Mouse (Mus musculus) intestine, embryonic 15.5 days (tissue): ENCODE measurements around the gene BC024978. TPM values are rescaled to one million over a fixed set of nuclear protein-coding genes. Genes with fewer than 3 reads are reported as not detected.

Experiments
- ATAC-seq: fragments of 200-750 bp; cut with Nextera tagmentation; 2 replicates; pipeline ENCODE4 v1.8.0; 2017; ENCODE audit warnings: moderate TSS enrichment, moderate library complexity
- H3K27ac ChIP-seq: fragments of 300-500 bp; sonication (generic); 2 replicates; pipeline ENCODE4 v1.5.1; 2015; ENCODE audit warnings: mild to moderate bottlenecking, inconsistent platforms
- H3K27me3 ChIP-seq: fragments of 300-500 bp; sonication (generic); replicated peaks from 2 replicates; pipeline ENCODE4 v1.6.1; 2015; ENCODE audit warnings: inconsistent platforms
- H3K36me3 ChIP-seq: fragments of 300-500 bp; sonication (generic); 2 replicates; pipeline ENCODE4 v1.6.1; 2015; ENCODE audit warnings: inconsistent platforms
- H3K4me1 ChIP-seq: fragments of 300-500 bp; sonication (generic); replicated peaks from 2 replicates; pipeline ENCODE4 v1.6.1; 2015; ENCODE audit warnings: inconsistent platforms
- H3K4me2 ChIP-seq: fragments of 300-500 bp; sonication (generic); replicated peaks from 2 replicates; pipeline ENCODE4 v1.6.1; 2015; ENCODE audit warnings: mild to moderate bottlenecking, inconsistent platforms
- H3K4me3 ChIP-seq: fragments of 300-500 bp; sonication (generic); replicated peaks from 2 replicates; pipeline ENCODE4 v1.5.1; 2015; ENCODE audit warnings: inconsistent platforms
- H3K9ac ChIP-seq: fragments of 300-500 bp; sonication (generic); 2 replicates; pipeline ENCODE4 v1.6.1; 2015; ENCODE audit warnings: inconsistent platforms
- H3K9me3 ChIP-seq: fragments of 300-500 bp; sonication (generic); 2 replicates; pipeline ENCODE4 v1.6.1; 2016; ENCODE audit warnings: inconsistent platforms
- WGBS: fragments of 180-500 bp; shearing (Covaris S2); methylation state at CpG from one replicate; pipeline ENCODE4 v1.1.7; 2015; 5-methylcytosine and 5-hydroxymethylcytosine counted together
- microRNA counts: library from miRNA; unstranded; fragments of <30 nt; microRNA quantifications from one replicate; lab custom pipeline; 2016
- polyA plus RNA-seq: library from polyadenylated mRNA; unstranded; fragments of >200 nt; fragmentation: Nextera tagmentation; extraction: Ambion mirVana; gene quantifications from 2 replicates; pipeline ENCODE4 v1.2.1, GENCODE M21; 2015

BC024978 gene
- polyA plus RNA-seq, 1 experiment from 2014 or later: 3.0 TPM

- H3K9ac ChIP-seq: no peak overlapping the region
- ATAC-seq: no peak
- no peaks in the 10 kb centered on the region; the same call in 1 of the 2 replicates for H3K36me3 ChIP-seq
- H3K4me3 ChIP-seq: peak overlapping the region; percentile 79
- peak overlapping the region; percentile 71 for H3K27ac ChIP-seq
- no peaks in the 10 kb centered on the region for H3K9me3 ChIP-seq
- WGBS: 37% methylated on average over 27 of the region's 27 CpGs
- no peaks in the 10 kb centered on the region for H3K27me3 ChIP-seq
- peaks cover 33% of the 10 kb centered on the region for H3K4me1 ChIP-seq
- peak overlapping the region; percentile 91 for H3K4me2 ChIP-seq
Measured at GRCm38 (mm10) chr7:27257046-27257851, 61.7 kb downstream of the BC024978 start.

- Histone ChIP-seq H3K9ac (peak overlapping the region; percentile 48), H3K4me3 (peak overlapping the region; percentile 79), H3K36me3 (peaks cover under 1% of the 10 kb centered on the region; the same call in 1 of the 2 replicates), H3K27ac (peak overlapping the region; percentile 71; the same call in 1 of the 2 replicates), H3K27me3 (no peaks in the 10 kb centered on the region), H3K4me2 (peak overlapping the region; percentile 91), H3K9me3 (no peaks in the 10 kb centered on the region), H3K4me1 (peaks cover 33% of the 10 kb centered on the region)
- ATAC-seq: no peak
- 10% methylated on average over 6 of the region's 6 CpGs for WGBS
Measured at GRCm38 (mm10) chr7:27257852-27258204, 62.2 kb downstream of the BC024978 start.

GRCm38 (mm10) chr7:27258205-27258899 lies 62.8 kb downstream of the BC024978 start, which contains the start of gene Numbl:
Gene Numbl (plus strand): TSS chr7:27258433.
- H3K36me3 ChIP-seq: peaks cover 4% of the 10 kb centered on the region; the same call in 1 of the 2 replicates
- under 1% methylated on average over 40 of the region's 47 CpGs for WGBS
- peak within 1 kb of the TSS; percentile 79 for H3K4me3 ChIP-seq
- H3K27ac ChIP-seq: peak within 1 kb of the TSS; percentile 81
- H3K4me1 ChIP-seq: peaks cover 33% of the 10 kb centered on the region
- no peaks in the 10 kb centered on the region for H3K27me3 ChIP-seq
- H3K9ac ChIP-seq: peak within 1 kb of the TSS; percentile 80
- no peaks in the 10 kb centered on the region for H3K9me3 ChIP-seq
- peak; percentile 93 for ATAC-seq
- peak within 1 kb of the TSS; percentile 91 for H3K4me2 ChIP-seq

DNA sequence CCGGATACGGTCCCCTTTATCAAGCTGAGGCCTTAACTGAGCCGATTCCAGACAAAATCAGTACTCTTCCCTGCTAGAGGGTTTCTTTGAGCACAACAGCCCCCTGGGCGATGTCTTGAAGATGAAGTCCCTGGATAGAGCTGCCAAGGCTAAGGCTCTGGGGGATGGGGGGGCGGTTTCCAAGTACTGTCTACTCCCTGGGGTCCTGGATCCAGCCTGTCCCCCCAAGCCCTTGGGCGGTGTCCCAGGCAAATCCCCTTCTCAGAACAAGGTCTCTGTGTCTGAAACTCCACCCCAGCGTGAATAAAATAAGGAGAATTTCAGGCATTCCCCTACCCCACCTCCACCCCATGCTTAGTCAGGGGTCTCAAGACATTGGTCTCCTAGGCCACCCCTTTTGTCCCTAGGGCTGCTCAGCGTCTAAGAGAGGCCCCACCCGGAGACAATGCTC lies 63.7 kb downstream of the BC024978 start:
- no peaks in the 10 kb centered on the region for H3K9me3 ChIP-seq
- H3K9ac ChIP-seq: peak overlapping the region; percentile 80
- peak overlapping the region; percentile 81 for H3K27ac ChIP-seq
- H3K36me3 ChIP-seq: peaks cover 4% of the 10 kb centered on the region; the same call in 1 of the 2 replicates
- H3K27me3 ChIP-seq: no peaks in the 10 kb centered on the region
- peak overlapping the region; percentile 91 for H3K4me2 ChIP-seq
- 8% methylated on average over 9 of the region's 9 CpGs for WGBS
- H3K4me1 ChIP-seq: peaks cover 33% of the 10 kb centered on the region
- no peak for ATAC-seq
- peak overlapping the region; percentile 79 for H3K4me3 ChIP-seq

GRCm38 (mm10) chr7:27259771-27260170 lies 64.2 kb downstream of the BC024978 start:
- Histone ChIP-seq H3K27me3 (no peaks in the 10 kb centered on the region), H3K9ac (peak overlapping the region; percentile 80), H3K36me3 (peaks cover 5% of the 10 kb centered on the region), H3K9me3 (no peaks in the 10 kb centered on the region), H3K4me3 (peak overlapping the region; percentile 79), H3K27ac (no peak overlapping the region), H3K4me1 (peaks cover 33% of the 10 kb centered on the region), H3K4me2 (peak overlapping the region; percentile 91)
- 34% methylated on average over 5 of the region's 5 CpGs for whole genome bisulfite sequencing
- no peak for ATAC-seq

MicroRNAs encoded within 50 kb of the gene (microRNA counts, 519-probe panel; counts per million panel counts)
- microRNA mmu-miR-1191 (lab: Ali Mortazavi, UCI): 97.1 counts per million, percentile 29 among the panel's probes with 10 or more counts

Other genes starting within 250 kb of the BC024978 start
- gene Cyp2a12, start 166.7 kb upstream of the BC024978 start, polyA plus RNA-seq: not detected in 2 replicates
- gene Cyp2f2, start 75.9 kb upstream of the BC024978 start, polyA plus RNA-seq: 0.09 and 0.13 TPM in 2 replicates
- gene Cyp2t4, start 42.1 kb upstream of the BC024978 start, polyA plus RNA-seq: 0.09 and 0.16 TPM in 2 replicates
- 68.1 and 73.0 TPM in 2 replicates for gene Egln2, start 29.0 kb upstream of the BC024978 start, polyA plus RNA-seq
- gene Rab4b, start 16.9 kb upstream of the BC024978 start, polyA plus RNA-seq: 65.4 and 66.3 TPM in 2 replicates
- not detected in 2 replicates for gene Gm21983, start 14.7 kb upstream of the BC024978 start, polyA plus RNA-seq
- gene Mia, start 14.6 kb upstream of the BC024978 start, polyA plus RNA-seq: 6.4 and 9.4 TPM in 2 replicates
- 223 and 249 TPM in 2 replicates for gene Snrpa, start 490 bp downstream of the BC024978 start, polyA plus RNA-seq
- 8.8 and 9.4 TPM in 2 replicates for gene Itpkc, start 32.9 kb downstream of the BC024978 start, polyA plus RNA-seq
- 21.3 and 21.4 TPM in 2 replicates for gene Coq8b, start 37.2 kb downstream of the BC024978 start, polyA plus RNA-seq
- gene Numbl, start 62.7 kb downstream of the BC024978 start, polyA plus RNA-seq: 16.2 and 16.5 TPM in 2 replicates
- 75.9 and 92.8 TPM in 2 replicates for gene Ltbp4, start 141.9 kb downstream of the BC024978 start, polyA plus RNA-seq
- 35.0 and 35.5 TPM in 2 replicates for gene Shkbp1, start 160.2 kb downstream of the BC024978 start, polyA plus RNA-seq
- 1.8 TPM in 1 of 2 replicates, not detected in the other for gene Gm20479, start 161.6 kb downstream of the BC024978 start, polyA plus RNA-seq